Mouse (Mus musculus) inflammation-experienced regulatory T-cells, adult 6 months (primary cell): Measurements from ENCODE around the gene Lgr5. TPM values are rescaled to one million over a fixed set of nuclear protein-coding genes. Genes with fewer than 3 reads are reported as not detected.

Experiments
- ATAC-seq: one replicate; pipeline ENCODE4 v1.8.0; 2017
- polyA plus RNA-seq, 3 experiments: library from polyadenylated mRNA; unstranded; fragments of 100-300 nt; shearing (Covaris generic); gene quantifications; one replicate each; pipeline ENCODE4 v1.2.1; 2017

Lgr5 gene
- polyA plus RNA-seq, 3 experiments from 2014 or later, result 0.15 TPM; not detected in 2

DNA sequence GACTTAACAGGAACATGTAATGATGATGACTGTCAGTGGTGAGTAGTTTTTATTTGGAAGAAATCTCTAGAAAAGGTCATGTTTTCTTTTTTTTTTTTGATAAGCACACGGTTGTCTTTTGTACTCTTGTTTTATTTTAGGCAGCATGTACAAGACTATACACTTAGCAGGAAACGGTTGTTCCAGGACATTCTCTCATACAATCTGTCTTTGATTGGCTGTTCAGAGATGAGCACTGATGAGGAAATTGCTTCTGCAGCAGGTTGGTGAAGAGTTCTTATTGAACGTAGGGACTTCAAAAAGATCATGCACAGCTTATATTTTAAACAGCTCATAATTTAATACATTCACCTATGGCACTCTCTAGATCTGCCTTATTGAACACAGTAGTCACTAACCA is 173.5 kb downstream of the Lgr5 start:
- peak; percentile 27 for ATAC-seq

DNA sequence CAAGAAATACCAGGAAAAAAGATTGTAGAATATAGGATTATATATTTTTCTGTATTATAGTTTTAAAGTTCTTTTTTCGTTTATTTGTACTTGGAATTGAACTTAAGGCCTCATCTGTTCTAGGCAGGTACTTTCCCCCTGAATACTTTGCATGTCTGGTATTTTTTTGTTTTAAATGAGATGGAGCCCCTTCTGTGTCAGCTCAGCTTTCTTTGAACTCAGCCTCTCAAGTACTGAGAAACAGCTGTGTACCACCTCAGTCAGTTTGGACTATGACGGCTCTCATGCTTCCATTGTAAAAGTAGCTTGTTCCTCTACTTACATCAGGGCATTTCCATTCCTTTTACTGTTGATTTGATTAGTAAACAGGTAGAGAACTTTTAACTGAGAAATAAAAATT is 174.1 kb downstream of the Lgr5 start:
- peak; percentile 52 for ATAC-seq

DNA sequence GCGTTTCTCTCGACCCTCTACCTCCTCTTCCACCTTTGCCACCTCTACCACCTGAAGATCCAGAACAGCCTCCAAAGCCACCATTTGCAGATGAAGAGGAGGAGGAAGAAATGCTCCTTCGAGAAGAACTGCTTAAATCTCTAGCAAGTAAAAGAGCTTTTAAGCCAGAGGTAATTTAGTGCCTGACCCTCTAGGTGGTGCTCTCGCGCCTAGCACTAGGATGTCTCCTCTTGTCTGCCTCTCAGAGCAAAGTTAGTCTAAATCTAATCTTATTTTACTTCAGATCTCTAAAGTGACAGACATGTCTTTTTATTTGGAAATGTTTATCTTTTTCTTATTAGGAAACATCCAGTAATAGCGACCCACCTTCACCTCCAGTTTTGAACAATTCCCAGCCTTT is 181.2 kb downstream of the Lgr5 start:
- ATAC-seq, result peak; percentile 86

Other genes starting within 250 kb of the Lgr5 start
- 10 to 100 TPM; 35.8 to 43.5 (median 39.4) TPM for gene Tmem19, start 225.3 kb downstream of the Lgr5 start, polyA plus RNA-seq
- 10 to 100 TPM; 13.6 to 18.7 (median 17.9) TPM for gene Thap2, start 203.3 kb downstream of the Lgr5 start, polyA plus RNA-seq
- gene Zfc3h1, start 202.8 kb downstream of the Lgr5 start, polyA plus RNA-seq, result 10 to 100 TPM; 25.6 to 37.1 (median 33.7) TPM
- not detected for gene A930009A15Rik, start 17.8 kb downstream of the Lgr5 start, polyA plus RNA-seq
- gene Tspan8, start 229.1 kb upstream of the Lgr5 start, polyA plus RNA-seq, result 1 to 10 TPM in 1 of 3 experiments, not detected in 2; 1.2 TPM